Mouse (Mus musculus): ENCODE results near the gene Syt13. TPM values are rescaled to one million over a fixed set of nuclear protein-coding genes. Genes with fewer than 3 reads are reported as not detected.

Syt13 gene
- polyA plus RNA-seq, 1 experiment from 2014 or later = 8.9 TPM

DNA sequence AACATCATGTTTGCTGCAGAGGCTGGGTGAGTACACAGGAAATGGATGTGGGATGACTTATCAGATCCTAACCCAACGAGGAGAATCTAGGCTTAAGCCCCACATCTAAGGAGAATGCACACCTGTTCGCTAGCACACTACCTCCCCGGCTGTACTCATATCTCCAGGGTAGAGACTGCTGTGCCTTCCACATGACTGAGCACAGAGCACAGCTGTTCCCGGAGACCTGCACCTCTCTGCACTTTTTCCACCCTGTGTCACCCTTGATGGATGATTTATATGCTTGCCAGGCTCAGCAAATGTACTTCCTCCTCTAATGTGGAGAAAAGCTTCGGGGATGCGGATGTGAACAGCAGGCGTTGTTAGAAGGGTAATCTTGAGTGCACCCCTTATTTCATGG is 16.2 kb downstream of the Syt13 start:
- Histone ChIP-seq H3K36me3 (no peaks in the 10 kb centered on the region), H3K27me3 (no peaks in the 10 kb centered on the region; the same call in 1 of the 2 replicates), H3K4me2 (replicated peaks) (no peak overlapping the region), H3K27ac (no peak overlapping the region), H3K9ac (no peak overlapping the region), H3K9me3 (no peaks in the 10 kb centered on the region), H3K4me1 (peaks cover 29% of the 10 kb centered on the region), H3K4me3 (no peak overlapping the region)
- WGBS = 57% methylated on average over 7 of the region's 7 CpGs
- ATAC-seq (ENCODE audit: low FRiP score, low read depth) = no peak

- H3K36me3 ChIP-seq = no peaks in the 10 kb centered on the region
- H3K9me3 ChIP-seq = no peaks in the 10 kb centered on the region
- no peak overlapping the region for H3K4me2 ChIP-seq (replicated peaks)
- no peak overlapping the region for H3K9ac ChIP-seq
- H3K27me3 ChIP-seq = no peaks in the 10 kb centered on the region
- no peak for ATAC-seq (ENCODE audit: low FRiP score, low read depth)
- WGBS = 78% methylated on average over 6 of the region's 6 CpGs
- H3K4me1 ChIP-seq = peaks cover 29% of the 10 kb centered on the region
- H3K4me3 ChIP-seq = no peak overlapping the region
- H3K27ac ChIP-seq = no peak overlapping the region
Measured at GRCm38 (mm10) chr2:92933379-92933778, 18.5 kb downstream of the Syt13 start.

GRCm38 (mm10) chr2:92934312-92934982 is 19.5 kb downstream of the Syt13 start:
- Histone ChIP-seq H3K4me1 (peaks cover 29% of the 10 kb centered on the region), H3K27me3 (no peaks in the 10 kb centered on the region), H3K9me3 (no peaks in the 10 kb centered on the region), H3K4me3 (no peak overlapping the region), H3K4me2 (replicated peaks) (peak overlapping the region; percentile 41), H3K9ac (no peak overlapping the region), H3K36me3 (no peaks in the 10 kb centered on the region), H3K27ac (peak overlapping the region; percentile 44; the same call in 1 of the 2 replicates)
- 0 out of 2 replicates have a peak, but pooled peaks have one; percentile 10 for ATAC-seq (ENCODE audit: low FRiP score, low read depth)
- 11% methylated on average over 10 of the region's 10 CpGs for WGBS

DNA sequence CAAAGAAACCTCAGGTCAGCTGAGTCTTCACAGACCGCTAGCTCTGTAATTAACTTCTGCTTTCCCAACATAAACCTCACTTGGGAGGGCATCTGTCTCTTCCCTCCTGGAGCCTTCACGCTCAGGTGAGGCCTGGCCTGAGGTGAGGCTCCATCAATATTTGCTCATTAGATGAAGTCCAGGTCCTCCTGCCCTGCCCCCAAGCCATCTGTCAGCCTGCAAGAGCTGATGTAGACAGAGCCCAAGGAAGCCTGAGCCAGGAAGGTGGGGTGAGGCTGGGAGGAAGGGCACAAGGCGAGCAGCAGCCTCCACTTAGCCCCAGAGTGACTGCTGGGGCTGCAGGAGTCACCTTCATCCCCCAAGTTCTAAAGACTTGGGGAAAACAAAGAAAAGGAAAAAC is 20.6 kb downstream of the Syt13 start:
- 39% methylated on average over 3 of the region's 3 CpGs for WGBS
- no peak overlapping the region for H3K27ac ChIP-seq
- H3K4me2 ChIP-seq (replicated peaks) = no peak overlapping the region
- no peak for ATAC-seq (ENCODE audit: low FRiP score, low read depth)
- no peaks in the 10 kb centered on the region for H3K9me3 ChIP-seq
- peaks cover 29% of the 10 kb centered on the region for H3K4me1 ChIP-seq
- no peak overlapping the region for H3K4me3 ChIP-seq
- no peak overlapping the region for H3K9ac ChIP-seq
- H3K27me3 ChIP-seq = no peaks in the 10 kb centered on the region
- H3K36me3 ChIP-seq = no peaks in the 10 kb centered on the region

DNA sequence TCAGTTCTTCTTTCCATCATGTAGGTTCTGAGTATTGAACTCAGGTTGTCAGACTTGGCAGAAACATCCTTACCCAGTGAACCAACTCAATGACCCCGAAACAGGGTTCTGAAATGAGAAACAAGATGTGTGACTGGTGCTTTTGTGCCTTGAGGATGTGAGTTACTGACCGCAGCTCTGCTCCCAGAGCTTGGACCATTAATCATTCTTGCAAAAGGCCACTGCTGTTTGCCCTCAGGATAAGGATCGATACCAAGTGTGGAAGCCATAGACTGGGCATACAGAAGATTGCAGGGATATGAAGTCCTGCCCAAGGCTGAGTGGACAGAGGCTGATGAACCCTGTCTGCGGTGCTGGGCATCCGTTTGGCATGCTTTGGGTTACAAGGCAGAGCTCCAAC is 23.2 kb downstream of the Syt13 start:
- Histone ChIP-seq H3K9ac (no peak overlapping the region), H3K4me2 (replicated peaks) (no peak overlapping the region), H3K4me1 (peaks cover 20% of the 10 kb centered on the region), H3K9me3 (no peaks in the 10 kb centered on the region), H3K27ac (no peak overlapping the region), H3K4me3 (no peak overlapping the region), H3K27me3 (no peaks in the 10 kb centered on the region), H3K36me3 (no peaks in the 10 kb centered on the region)
- 81% methylated on average over 5 of the region's 5 CpGs for WGBS
- ATAC-seq (ENCODE audit: low FRiP score, low read depth) = no peak

- Histone ChIP-seq H3K4me2 (replicated peaks) (no peak overlapping the region), H3K27me3 (no peaks in the 10 kb centered on the region), H3K9ac (no peak overlapping the region), H3K27ac (no peak overlapping the region), H3K4me1 (peaks cover 18% of the 10 kb centered on the region), H3K9me3 (no peaks in the 10 kb centered on the region), H3K4me3 (no peak overlapping the region), H3K36me3 (no peaks in the 10 kb centered on the region)
- 92% methylated on average over 7 of the region's 7 CpGs for WGBS
- ATAC-seq (ENCODE audit: low FRiP score, low read depth) = no peak
Measured at GRCm38 (mm10) chr2:92938827-92939226, 23.9 kb downstream of the Syt13 start.

GRCm38 (mm10) chr2:92940963-92941362 is 26.1 kb downstream of the Syt13 start:
- no peak overlapping the region for H3K4me3 ChIP-seq
- H3K4me2 ChIP-seq (replicated peaks) = no peak overlapping the region
- H3K36me3 ChIP-seq = no peaks in the 10 kb centered on the region
- ATAC-seq (ENCODE audit: low FRiP score, low read depth) = no peak
- peaks cover 3% of the 10 kb centered on the region; the same call in 1 of the 2 replicates for H3K27me3 ChIP-seq
- no peak overlapping the region for H3K9ac ChIP-seq
- no peaks in the 10 kb centered on the region for H3K4me1 ChIP-seq
- no peaks in the 10 kb centered on the region for H3K9me3 ChIP-seq
- 87% methylated on average over 9 of the region's 9 CpGs for WGBS
- H3K27ac ChIP-seq = no peak overlapping the region

- no peak overlapping the region for H3K27ac ChIP-seq
- peaks cover 6% of the 10 kb centered on the region for H3K27me3 ChIP-seq
- H3K4me3 ChIP-seq = no peak overlapping the region
- no peak overlapping the region for H3K9ac ChIP-seq
- H3K4me1 ChIP-seq = no peaks in the 10 kb centered on the region
- ATAC-seq (ENCODE audit: low FRiP score, low read depth) = no peak
- H3K36me3 ChIP-seq = no peaks in the 10 kb centered on the region
- 77% methylated on average over 3 of the region's 3 CpGs for whole genome bisulfite sequencing
- no peak overlapping the region for H3K4me2 ChIP-seq (replicated peaks)
- H3K9me3 ChIP-seq = no peaks in the 10 kb centered on the region
Measured at GRCm38 (mm10) chr2:92941463-92941862, 26.6 kb downstream of the Syt13 start.

GRCm38 (mm10) chr2:92943406-92943805 is 28.5 kb downstream of the Syt13 start:
- no peak overlapping the region for H3K4me2 ChIP-seq (replicated peaks)
- no peaks in the 10 kb centered on the region for H3K9me3 ChIP-seq
- H3K27ac ChIP-seq = no peak overlapping the region
- H3K4me1 ChIP-seq = peaks cover 12% of the 10 kb centered on the region
- ATAC-seq (ENCODE audit: low FRiP score, low read depth) = no peak
- H3K4me3 ChIP-seq = no peak overlapping the region
- peaks cover 15% of the 10 kb centered on the region for H3K27me3 ChIP-seq
- WGBS = 91% methylated on average over 3 of the region's 3 CpGs
- H3K36me3 ChIP-seq = no peaks in the 10 kb centered on the region
- H3K9ac ChIP-seq = no peak overlapping the region

DNA sequence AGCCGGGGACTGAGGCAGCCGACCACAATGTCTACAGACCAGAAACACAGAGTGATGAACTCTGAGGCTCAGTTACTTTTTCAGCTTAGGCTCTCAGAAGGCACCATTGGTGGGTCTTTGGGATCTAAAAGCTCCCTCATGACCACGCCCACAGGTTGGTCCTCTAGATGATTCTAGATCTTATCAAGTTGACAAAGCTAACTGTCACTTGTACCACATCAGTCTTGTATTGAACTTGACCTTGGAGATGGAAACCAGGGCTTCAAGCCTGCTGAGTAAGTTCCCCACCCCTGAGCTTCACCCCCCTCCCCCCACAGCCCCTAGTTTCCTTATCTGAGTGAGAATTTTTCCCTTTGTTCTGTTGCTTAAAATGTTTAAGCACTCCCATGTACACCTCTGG is 29.5 kb downstream of the Syt13 start:
- WGBS = 79% methylated on average over 3 of the region's 3 CpGs
- Histone ChIP-seq H3K27me3 (peaks cover 15% of the 10 kb centered on the region), H3K4me1 (peaks cover 19% of the 10 kb centered on the region), H3K36me3 (no peaks in the 10 kb centered on the region), H3K9ac (no peak overlapping the region), H3K4me2 (replicated peaks) (no peak overlapping the region), H3K4me3 (no peak overlapping the region), H3K9me3 (no peaks in the 10 kb centered on the region), H3K27ac (no peak overlapping the region)
- ATAC-seq (ENCODE audit: low FRiP score, low read depth) = no peak

- Histone ChIP-seq H3K36me3 (no peaks in the 10 kb centered on the region), H3K4me2 (replicated peaks) (no peak overlapping the region), H3K4me3 (no peak overlapping the region), H3K27ac (no peak overlapping the region), H3K9me3 (no peaks in the 10 kb centered on the region), H3K9ac (no peak overlapping the region), H3K4me1 (peaks cover 19% of the 10 kb centered on the region), H3K27me3 (peaks cover 15% of the 10 kb centered on the region)
- 92% methylated on average over 11 of the region's 11 CpGs for WGBS
- no peak for ATAC-seq (ENCODE audit: low FRiP score, low read depth)
Measured at GRCm38 (mm10) chr2:92945125-92945746, 30.3 kb downstream of the Syt13 start.

DNA sequence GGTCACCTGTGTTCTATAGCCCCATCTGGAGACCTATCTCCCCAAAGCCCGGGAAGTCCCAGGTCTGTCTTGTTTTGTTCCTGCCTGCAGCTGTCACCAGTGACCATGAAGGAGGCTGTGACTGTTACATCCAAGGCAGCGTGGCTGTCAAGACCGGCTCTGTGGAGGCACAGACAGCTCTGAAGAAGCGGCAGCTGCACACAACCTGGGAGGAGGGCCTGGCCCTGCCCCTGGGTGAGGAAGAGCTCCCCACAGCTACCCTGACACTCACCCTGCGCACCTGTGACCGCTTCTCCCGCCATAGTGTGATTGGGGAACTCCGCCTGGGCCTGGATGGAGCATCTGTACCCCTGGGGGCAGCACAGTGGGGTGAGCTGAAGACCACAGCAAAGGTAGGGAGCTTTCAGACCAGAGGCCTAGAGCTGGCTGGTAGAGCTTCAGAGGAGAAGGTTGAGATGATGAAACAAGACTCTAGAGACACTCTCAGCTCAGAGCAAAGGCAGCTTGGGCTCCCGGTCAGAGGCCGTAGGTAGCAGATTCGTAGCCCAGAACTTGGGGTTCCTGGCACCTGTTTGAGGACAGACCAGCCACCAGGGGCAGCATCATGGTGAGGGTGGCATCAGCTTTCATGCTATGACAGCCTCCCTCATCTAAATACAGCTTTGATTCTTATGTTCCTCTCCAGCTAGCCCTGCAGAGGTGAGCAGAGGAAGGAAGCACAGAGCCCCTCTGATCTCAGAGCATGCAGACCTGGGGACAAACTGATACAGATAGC is 31.1 kb downstream of the Syt13 start:
- no peaks in the 10 kb centered on the region for H3K36me3 ChIP-seq
- no peak overlapping the region for H3K4me2 ChIP-seq (replicated peaks)
- H3K27me3 ChIP-seq = peaks cover 15% of the 10 kb centered on the region
- 89% methylated on average over 11 of the region's 11 CpGs for WGBS
- no peak overlapping the region for H3K9ac ChIP-seq
- no peak for ATAC-seq (ENCODE audit: low FRiP score, low read depth)
- peaks cover 19% of the 10 kb centered on the region for H3K4me1 ChIP-seq
- no peaks in the 10 kb centered on the region for H3K9me3 ChIP-seq
- no peak overlapping the region for H3K27ac ChIP-seq
- no peak overlapping the region for H3K4me3 ChIP-seq
